Mouse (Mus musculus) right cerebral cortex, adult 2 months (tissue): Measurements from ENCODE around the gene Cab39l.
"Not testable (repeated sequence)": the region's sequence is repeated elsewhere in the genome, so short reads cannot be mapped to it uniquely, and the experiment has no call there.

Source experiments
- DNase-seq, 2 experiments: peaks; one replicate each; pipeline ENCODE4 v3.0.0; 2021 to 2022; ENCODE audit warnings: low spot score in 2 of 2

Gene Cab39l

GRCm38 (mm10) chr14:59566756-59567155 is 126.0 kb downstream of the Cab39l start:
- DNase-seq, result no peak

- no peak for DNase-seq
Measured at GRCm38 (mm10) chr14:59576385-59576784, 135.6 kb downstream of the Cab39l start.

DNA sequence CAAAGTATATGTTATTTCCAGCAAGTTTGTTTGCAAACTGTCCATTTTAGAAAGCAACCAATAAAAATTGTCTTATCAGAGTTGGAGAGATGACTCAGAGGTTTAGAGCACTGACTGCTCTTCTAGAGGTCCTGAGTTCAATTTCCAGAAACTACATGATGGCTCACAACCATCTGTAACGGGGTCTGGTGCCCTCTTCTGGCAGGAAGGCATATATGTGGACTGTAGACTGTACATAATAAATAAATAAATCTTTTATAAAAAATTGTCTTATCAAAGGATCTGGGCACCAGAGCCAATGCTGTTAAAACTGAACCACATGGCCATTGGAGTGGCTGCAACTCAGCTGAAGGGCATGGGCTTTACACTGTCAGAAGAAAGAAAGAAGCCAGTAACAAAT is 149.8 kb downstream of the Cab39l start:
- peak; percentile 29 to 33 for DNase-seq

GRCm38 (mm10) chr14:59591901-59592300 is 151.1 kb downstream of the Cab39l start:
- no peak for DNase-seq

- no peak for DNase-seq
Measured at GRCm38 (mm10) chr14:59592593-59592992, 151.8 kb downstream of the Cab39l start.

- no peak for DNase-seq
Measured at GRCm38 (mm10) chr14:59594988-59595387, 154.2 kb downstream of the Cab39l start.

DNA sequence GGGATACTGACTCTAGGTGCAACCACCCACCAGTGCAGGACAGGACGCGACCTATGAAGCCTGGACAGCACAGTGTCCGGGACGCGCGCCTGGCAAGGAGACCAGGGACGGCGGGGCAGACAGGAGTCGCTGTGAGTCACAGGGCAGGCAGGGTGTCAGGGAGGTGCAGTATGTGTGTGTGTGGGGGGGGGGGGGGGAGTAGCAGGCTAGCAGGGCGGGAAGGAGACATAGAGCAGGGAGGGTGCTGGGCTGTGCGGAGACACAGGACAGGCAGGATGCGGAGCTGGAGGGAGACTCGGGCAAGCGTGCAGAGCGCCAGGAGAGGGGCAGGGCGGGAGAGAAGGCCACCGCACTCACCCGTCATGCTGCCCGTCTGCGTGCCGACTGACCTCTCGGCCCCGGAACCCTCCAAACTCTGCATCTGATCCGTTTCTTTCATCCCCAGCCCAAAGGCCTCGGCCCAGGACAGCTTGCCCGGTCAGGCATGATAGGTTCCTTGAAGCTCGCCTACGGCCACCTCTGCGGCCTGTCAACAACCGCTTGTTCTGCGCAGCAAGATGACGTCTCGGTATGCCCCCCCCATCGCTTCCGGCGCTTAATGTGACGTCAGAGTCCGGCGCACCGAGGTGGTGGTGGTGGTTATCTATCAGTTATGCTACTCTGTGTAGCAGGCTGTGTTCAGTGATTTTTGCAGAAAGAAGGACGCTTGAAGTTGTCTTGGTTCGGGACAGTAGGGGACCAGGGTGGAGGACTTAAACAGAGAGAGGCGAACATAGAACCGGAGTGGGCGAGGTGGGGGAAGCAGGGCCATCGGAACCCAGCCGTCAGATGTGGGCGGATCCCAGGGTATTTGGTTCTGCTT is 156.9 kb downstream of the Cab39l start, which contains the start of gene Cdadc1:
Gene Cdadc1, minus strand, starts transcription at position 562 of the 862 bp plus-strand sequence.
- peak; percentile 97 to 99 for DNase-seq

DNA sequence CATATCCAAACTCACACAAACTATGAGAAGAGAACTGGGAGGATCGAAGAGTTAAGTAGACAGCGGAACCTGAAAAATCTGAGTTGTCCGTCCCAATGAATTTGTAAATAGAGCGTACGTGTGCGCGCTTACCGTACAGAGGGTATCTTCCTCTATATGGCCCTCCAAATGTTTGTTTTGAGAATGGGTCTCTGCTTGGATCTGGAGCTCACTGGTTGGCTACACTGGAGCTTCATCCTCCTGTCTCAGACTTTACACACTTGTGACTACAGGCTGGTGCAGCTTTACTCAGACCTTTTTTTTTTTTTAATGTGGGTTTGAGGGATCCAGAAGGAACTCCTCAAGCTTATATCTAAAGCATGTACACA is 157.5 kb downstream of the Cab39l start:
- no peak for DNase-seq

- peak; percentile 32 to 50 for DNase-seq
Measured at GRCm38 (mm10) chr14:59604002-59604645, 163.4 kb downstream of the Cab39l start.

- DNase-seq, result peak; percentile 80 to 82
Measured at GRCm38 (mm10) chr14:59605671-59606353, 165.0 kb downstream of the Cab39l start.

- no peak for DNase-seq
Measured at GRCm38 (mm10) chr14:59607021-59607420, 166.2 kb downstream of the Cab39l start.

DNA sequence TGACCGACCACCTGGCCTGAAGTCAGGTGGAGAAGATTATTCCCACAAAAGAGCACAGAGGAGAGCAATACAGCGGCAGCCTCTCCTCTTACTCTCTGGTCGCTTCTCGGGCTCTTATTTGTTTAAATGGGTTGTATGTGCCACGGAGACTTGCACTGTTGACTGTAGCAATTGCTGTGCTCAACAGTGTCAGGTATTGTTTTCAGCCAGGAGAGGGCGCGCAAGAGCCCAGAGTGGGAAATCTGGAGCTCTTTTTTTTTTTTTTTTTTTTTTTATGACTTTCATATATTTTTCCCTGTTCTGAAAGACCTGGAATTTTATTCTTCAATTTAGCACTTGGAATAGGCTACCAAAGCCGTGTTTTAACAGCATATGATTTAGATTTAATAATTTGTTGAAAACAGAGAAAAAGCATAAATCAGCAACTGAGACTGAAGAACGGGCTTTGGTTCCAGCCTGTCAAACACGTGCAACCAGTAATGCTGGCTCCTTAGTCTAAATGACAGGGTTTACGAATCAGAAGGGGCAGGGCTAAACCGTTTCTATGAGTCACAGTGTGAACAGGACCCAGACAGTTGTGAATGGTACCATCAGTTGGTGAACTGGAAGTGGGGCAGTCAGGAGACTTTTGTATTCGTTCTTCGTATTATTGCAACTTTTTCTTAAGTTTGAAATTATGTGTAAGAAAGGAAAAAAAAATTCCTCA is 172.3 kb downstream of the Cab39l start:
- peak; percentile 55 to 73 for DNase-seq

DNA sequence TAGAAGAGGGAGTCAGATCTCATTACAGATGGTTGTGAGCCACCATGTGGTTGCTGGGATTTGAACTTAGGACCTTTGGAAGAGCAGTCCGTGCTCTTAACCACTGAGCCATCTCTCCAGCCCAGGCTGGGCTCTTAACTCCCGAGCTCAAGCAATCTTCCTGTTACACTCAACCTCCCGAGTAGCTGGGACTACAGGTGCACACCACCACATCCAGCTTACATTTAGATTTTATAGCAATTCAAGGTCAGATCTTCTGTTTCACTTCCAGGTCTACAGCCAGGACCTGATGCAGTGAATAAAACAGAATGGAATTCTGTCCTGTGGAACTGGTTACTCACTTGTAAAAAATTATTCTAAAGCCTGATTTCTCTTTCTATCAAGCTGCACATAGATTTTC is 173.4 kb downstream of the Cab39l start:
- DNase-seq, result not testable (repeated sequence)

DNA sequence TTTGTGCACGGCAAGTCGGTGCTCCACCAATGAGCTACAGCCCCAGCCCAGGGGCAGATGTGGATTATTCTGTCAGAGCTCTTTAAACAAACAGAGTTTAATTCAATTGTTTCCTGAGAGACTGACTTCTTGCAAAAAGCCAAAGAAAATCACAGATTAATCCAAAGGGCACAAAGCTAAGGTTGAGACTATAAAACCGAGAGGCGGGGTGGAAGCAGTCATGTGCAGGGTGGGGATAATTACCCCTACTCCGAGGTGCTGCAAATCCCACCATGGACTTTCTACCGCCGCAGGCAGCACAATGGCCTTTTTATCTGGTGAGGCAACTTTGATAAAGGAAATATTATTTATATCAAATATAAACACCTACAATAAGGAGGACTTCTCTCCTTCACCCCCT is 176.0 kb downstream of the Cab39l start:
- no peak for DNase-seq

DNA sequence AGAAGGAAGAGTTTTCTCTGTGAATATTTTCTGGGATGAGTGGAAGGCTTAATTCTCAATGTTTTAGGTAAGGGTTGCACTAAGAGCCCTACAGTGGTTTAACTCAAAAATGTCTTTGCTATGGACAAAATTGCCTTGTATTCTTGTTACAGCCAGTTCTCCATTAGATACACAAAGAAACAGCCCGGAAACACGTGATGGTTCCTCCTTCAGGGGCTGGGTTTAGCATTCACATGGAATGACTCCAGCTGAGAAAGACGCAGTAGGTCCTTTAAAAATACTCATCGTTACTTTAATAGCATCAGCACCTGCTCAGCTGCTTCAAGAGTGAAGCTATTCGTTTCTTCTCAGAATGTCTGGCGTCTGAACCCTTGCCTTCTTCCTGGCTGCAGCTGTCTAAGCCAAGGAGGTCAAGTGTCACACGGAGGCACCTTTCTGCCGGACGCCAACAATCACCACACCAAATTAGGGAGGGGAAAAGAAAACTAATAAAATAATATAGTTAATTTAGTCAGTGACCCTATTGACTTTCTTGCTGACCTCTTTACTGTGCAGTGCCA is 183.6 kb downstream of the Cab39l start:
- no peak for DNase-seq

- peak; percentile 59 to 69 for DNase-seq
Measured at GRCm38 (mm10) chr14:59625158-59625805, 184.5 kb downstream of the Cab39l start, which contains the start of gene Shisa2. Gene Shisa2, plus strand, starts transcription at chr14:59625308.

GRCm38 (mm10) chr14:59625806-59626364 is 185.1 kb downstream of the Cab39l start:
- DNase-seq, result no peak

DNA sequence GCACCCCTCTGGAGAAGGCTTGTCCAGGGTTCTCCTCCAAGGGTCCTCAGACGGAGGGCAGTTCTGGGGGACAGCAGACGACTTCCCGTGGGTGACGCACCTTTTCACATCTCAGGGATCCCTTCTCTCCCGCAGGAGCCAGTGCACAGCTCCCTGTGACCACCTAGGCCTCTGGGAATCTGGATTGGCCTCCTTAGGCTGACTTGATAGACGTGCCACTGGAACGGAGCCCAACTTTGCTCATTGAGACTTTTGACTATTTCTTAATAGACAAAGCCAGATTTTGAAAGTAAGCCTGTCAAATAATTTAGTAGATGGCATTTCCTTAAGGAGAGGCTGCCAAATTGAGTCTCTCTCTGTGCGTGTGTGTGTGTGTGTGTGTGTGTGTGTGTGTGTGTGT is 185.9 kb downstream of the Cab39l start:
- no peak for DNase-seq

- no peak for DNase-seq
Measured at GRCm38 (mm10) chr14:59627142-59627680, 186.4 kb downstream of the Cab39l start.

DNA sequence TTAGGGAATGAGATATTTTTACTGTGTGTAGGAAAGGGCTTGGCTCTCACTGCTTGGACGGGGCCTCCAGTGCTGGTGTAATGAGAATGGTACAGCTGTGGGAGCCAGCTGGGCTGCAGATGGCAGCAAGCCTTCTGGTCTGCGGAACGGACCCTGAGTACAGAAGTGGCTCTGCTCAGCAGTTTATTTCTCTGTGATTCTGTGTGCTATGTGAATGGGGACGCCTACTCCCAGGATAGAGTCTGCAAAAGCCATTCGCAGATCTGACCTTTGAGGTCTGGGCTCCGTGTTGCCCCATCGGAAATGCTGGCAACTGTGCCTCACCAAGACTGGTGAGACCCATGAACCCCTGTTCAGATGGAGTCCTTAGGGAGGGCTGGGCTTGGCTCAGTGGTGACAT is 187.1 kb downstream of the Cab39l start:
- DNase-seq, result peak in 1 of 2 experiments; percentile 33
